Mouse (Mus musculus) liver, embryonic 13.5 days (tissue): ENCODE data around the gene Gabbr2. TPM values are rescaled to one million over a fixed set of nuclear protein-coding genes. Genes with fewer than 3 reads are reported as not detected.

Experiments used
- ATAC-seq: fragments of 200-750 bp; cut with Nextera tagmentation; 2 replicates; pipeline ENCODE4 v1.8.0; 2017; ENCODE audit warnings: low read depth, mild to moderate bottlenecking, moderate number of reproducible peaks, moderate library complexity
- DNase-seq: peaks from one replicate; pipeline ENCODE4 v3.0.0; 2022
- H3K27ac ChIP-seq: fragments of 300-500 bp; sonication (generic); 2 replicates; pipeline ENCODE4 v1.5.1; 2015; ENCODE audit warnings: moderate library complexity, mild to moderate bottlenecking, inconsistent platforms
- H3K27me3 ChIP-seq: fragments of 300-500 bp; sonication (generic); 2 replicates; pipeline ENCODE4 v1.6.1; 2015; ENCODE audit warnings: mild to moderate bottlenecking, inconsistent platforms
- H3K36me3 ChIP-seq: fragments of 300-500 bp; sonication (generic); 2 replicates; pipeline ENCODE4 v1.6.1; 2015; ENCODE audit warnings: mild to moderate bottlenecking, inconsistent platforms
- H3K4me1 ChIP-seq: fragments of 300-500 bp; sonication (generic); replicated peaks from 2 replicates; pipeline ENCODE4 v1.6.1; 2015; ENCODE audit warnings: inconsistent platforms
- H3K4me2 ChIP-seq: fragments of 300-500 bp; sonication (generic); 2 replicates; pipeline ENCODE4 v1.6.1; 2015; ENCODE audit warnings: inconsistent platforms, mild to moderate bottlenecking, moderate library complexity
- H3K4me3 ChIP-seq: fragments of 300-500 bp; sonication (generic); replicated peaks from 2 replicates; pipeline ENCODE4 v1.5.1; 2015; ENCODE audit warnings: mild to moderate bottlenecking, inconsistent platforms
- H3K9ac ChIP-seq: fragments of 300-500 bp; sonication (generic); 2 replicates; pipeline ENCODE4 v1.6.1; 2015; ENCODE audit warnings: mild to moderate bottlenecking, inconsistent platforms
- H3K9me3 ChIP-seq: fragments of 300-500 bp; sonication (generic); replicated peaks from 2 replicates; pipeline ENCODE4 v1.6.1; 2016; ENCODE audit warnings: inconsistent platforms
- WGBS: fragments of 180-500 bp; shearing (Covaris S2); methylation state at CpG from one replicate; pipeline ENCODE4 v1.1.7; 2015; ENCODE audit not compliant: insufficient replicate concordance; 5-methylcytosine and 5-hydroxymethylcytosine counted together
- polyA plus RNA-seq: library from polyadenylated mRNA; unstranded; fragments of >200 nt; fragmentation: Nextera tagmentation; extraction: Ambion mirVana; gene quantifications from 2 replicates; pipeline ENCODE4 v1.2.1, GENCODE M21; 2015

The Gabbr2 gene
- polyA plus RNA-seq, 1 experiment from 2014 or later: 0.09 TPM

DNA sequence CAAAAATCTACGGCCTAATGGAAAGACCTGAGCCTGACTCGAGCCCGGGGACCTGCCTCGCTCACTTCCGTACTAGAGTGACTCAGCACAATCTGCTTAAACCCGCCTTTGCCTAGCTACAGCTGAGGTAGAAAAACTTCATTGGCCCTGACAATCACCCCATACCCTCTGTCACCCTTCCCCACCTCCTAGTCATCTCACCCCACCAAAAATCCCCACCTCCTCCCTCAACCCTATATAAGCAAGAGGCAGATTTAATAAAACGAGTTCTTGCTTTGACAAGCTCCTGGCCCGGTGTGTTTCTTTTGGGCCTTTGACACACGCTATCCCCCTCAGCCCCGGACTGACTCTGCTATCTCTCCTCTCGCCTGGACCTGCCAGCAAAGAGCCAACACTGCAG is 323.1 kb downstream of the Gabbr2 start:
- Histone ChIP-seq H3K27ac (no peak overlapping the region), H3K36me3 (no peaks in the 10 kb centered on the region), H3K27me3 (no peaks in the 10 kb centered on the region), H3K4me3 (no peak overlapping the region), H3K9ac (no peak overlapping the region), H3K4me1 (peaks cover 20% of the 10 kb centered on the region), H3K4me2 (no peak overlapping the region), H3K9me3 (no peaks in the 10 kb centered on the region)
- 45% methylated on average over 11 of the region's 11 CpGs for WGBS
- ATAC-seq (no peak), DNase-seq (no peak)

DNA sequence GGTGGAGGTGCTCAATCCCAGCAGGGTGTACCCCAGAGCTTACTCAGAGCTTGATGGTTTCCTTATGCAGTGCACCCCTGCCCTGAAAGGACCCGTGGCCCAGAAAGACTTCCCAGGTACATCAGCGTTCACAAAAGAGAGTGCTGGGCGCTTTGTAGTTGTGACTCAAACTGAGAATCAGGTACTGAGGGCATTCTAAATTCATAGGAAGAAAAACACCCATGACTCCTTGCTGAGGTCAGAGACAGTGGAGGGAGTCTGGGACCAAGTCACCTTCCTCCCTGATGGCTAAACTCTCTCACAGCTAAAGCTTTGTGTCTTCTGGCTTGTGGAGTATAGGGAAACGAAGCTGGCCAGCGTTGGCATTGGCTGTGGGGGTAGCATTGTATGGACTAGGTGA is 325.3 kb downstream of the Gabbr2 start:
- Histone ChIP-seq H3K27me3 (no peaks in the 10 kb centered on the region), H3K4me3 (no peak overlapping the region), H3K36me3 (no peaks in the 10 kb centered on the region), H3K4me1 (peaks cover 23% of the 10 kb centered on the region), H3K4me2 (no peak overlapping the region), H3K27ac (no peak overlapping the region), H3K9ac (no peak overlapping the region), H3K9me3 (no peaks in the 10 kb centered on the region)
- DNase-seq (no peak), ATAC-seq (no peak)
- WGBS: 56% methylated on average over 5 of the region's 5 CpGs

DNA sequence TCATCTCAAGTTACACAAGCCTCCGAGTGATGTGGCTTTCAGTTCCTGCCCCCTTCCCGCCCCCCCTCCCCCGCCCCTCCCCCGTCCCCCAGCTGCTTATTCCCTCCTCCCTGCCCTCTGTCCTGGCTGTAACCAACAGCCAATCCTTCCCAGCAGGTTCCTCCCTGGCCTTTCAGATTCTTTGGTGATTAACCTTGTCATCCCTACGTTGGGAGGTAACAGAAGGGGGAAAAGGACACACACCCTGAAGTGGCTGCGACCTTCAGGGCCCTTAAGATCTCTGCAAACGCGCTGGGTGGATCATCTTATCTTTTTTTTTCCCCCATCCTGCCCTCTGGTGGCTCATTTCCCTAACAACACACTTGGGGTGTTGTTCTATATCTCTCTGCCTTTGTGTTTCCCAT is 326.3 kb downstream of the Gabbr2 start:
- DNase-seq (no peak), ATAC-seq (no peak)
- H3K9me3 ChIP-seq: no peaks in the 10 kb centered on the region
- H3K9ac ChIP-seq: no peak overlapping the region
- no peak overlapping the region; the same call in 1 of the 2 replicates for H3K4me2 ChIP-seq
- no peak overlapping the region for H3K27ac ChIP-seq
- no peaks in the 10 kb centered on the region for H3K27me3 ChIP-seq
- under 1% methylated on average over 8 of the region's 8 CpGs for WGBS
- no peaks in the 10 kb centered on the region for H3K36me3 ChIP-seq
- no peak overlapping the region for H3K4me3 ChIP-seq
- H3K4me1 ChIP-seq: peaks cover 23% of the 10 kb centered on the region

DNA sequence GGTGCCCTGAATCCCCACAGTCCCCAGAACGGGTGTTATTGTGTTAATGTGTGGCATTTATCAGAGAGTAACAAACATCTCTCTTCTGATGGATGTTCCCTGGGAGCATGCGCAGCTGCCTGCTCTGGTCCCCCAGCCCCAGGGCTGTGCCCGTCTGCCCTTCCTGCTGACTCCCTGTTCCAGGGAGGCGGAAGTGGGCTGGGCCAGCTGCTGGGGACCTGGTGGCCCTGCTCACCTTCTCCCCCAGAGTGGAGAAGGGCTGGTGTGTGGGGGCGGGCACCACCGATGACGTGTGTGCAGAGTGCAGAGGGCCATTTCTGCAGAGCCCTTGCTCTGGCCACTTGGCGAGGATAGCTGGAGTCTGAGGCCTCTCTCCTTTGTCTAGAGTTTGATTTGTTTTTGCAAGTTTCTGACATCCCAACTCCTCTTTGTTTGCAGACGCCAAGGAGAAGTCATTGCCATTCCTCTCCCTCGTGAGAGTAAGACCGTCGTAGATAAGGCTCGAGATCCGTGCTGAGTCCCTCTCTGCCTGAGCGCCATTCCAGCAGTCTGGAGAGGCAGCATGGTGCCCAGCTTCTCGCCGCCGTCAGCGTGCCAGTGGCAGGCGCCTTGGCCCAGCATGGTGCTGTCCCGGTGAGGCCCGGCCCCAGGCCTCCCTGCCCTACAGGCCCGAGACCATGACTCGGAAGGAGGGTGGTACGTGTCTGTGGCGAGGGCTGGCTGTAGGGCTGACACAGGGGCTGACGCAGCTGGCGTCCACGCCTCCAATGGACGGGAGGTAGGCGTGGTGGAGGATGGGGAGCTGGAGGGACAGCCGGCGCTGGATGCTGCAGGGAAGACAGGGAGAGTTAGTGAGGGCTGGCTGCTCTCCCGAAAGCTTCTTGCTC is 327.3 kb downstream of the Gabbr2 start:
- H3K4me2 ChIP-seq: peak overlapping the region; percentile 72
- H3K36me3 ChIP-seq: no peaks in the 10 kb centered on the region
- peak; percentile 29 for DNase-seq
- H3K9ac ChIP-seq: peak overlapping the region; percentile 68
- peak overlapping the region; percentile 49 for H3K4me3 ChIP-seq
- peaks cover 23% of the 10 kb centered on the region for H3K4me1 ChIP-seq
- WGBS: 8% methylated on average over 34 of the region's 34 CpGs
- H3K27ac ChIP-seq: peak overlapping the region; percentile 29; the same call in 1 of the 2 replicates
- H3K27me3 ChIP-seq: no peaks in the 10 kb centered on the region
- H3K9me3 ChIP-seq: no peaks in the 10 kb centered on the region
- ATAC-seq: peak; percentile 78

DNA sequence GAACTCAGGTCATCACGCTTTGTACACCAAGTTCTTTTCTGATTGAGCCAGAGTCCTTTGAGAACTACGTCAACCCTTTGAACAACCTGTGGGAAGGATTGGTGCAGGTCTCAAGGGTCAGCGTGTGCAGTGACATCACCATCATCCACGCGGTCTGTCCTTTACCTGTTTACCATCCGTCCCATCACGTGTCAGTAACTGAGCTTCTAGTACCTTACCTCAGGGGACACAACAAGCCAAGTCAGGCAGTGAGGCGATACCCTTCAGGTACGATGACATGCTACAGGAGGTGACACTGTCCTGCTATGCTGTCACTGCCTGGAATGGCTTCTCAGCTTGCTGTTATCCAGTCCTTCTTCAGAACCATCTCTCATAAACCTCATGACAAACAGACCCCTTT is 330.2 kb downstream of the Gabbr2 start:
- H3K36me3 ChIP-seq: no peaks in the 10 kb centered on the region
- peaks cover 23% of the 10 kb centered on the region for H3K4me1 ChIP-seq
- H3K27ac ChIP-seq: no peak overlapping the region
- no peak overlapping the region for H3K4me3 ChIP-seq
- no peak for DNase-seq
- no peak overlapping the region for H3K4me2 ChIP-seq
- WGBS: 61% methylated on average over 9 of the region's 9 CpGs
- no peaks in the 10 kb centered on the region for H3K27me3 ChIP-seq
- H3K9ac ChIP-seq: no peak overlapping the region
- H3K9me3 ChIP-seq: no peaks in the 10 kb centered on the region
- no peak for ATAC-seq

DNA sequence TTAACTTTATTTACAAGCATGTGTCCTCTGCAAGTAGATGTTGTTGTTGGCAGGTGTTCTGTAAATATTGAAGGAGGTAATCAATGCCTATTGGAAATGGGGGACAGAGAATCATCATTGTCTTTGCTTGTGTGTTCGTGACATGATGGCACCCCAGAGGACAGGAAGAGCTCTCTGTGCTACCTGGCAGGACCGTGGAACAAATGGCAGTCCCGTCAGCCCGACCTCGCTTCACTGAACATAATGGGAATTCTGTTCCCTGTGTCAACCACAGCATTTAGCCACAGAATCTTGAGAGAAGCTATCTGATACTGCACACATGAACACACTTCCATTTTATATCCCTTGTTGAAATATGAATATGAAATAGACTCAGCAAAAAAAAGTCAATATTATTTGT is 332.7 kb downstream of the Gabbr2 start:
- Histone ChIP-seq H3K27ac (no peak overlapping the region), H3K36me3 (no peaks in the 10 kb centered on the region), H3K27me3 (peaks cover 7% of the 10 kb centered on the region), H3K4me3 (no peak overlapping the region), H3K4me2 (no peak overlapping the region), H3K4me1 (peaks cover 5% of the 10 kb centered on the region), H3K9ac (no peak overlapping the region), H3K9me3 (no peaks in the 10 kb centered on the region)
- 59% methylated on average over 5 of the region's 5 CpGs for WGBS
- ATAC-seq: no peak
- no peak for DNase-seq

DNA sequence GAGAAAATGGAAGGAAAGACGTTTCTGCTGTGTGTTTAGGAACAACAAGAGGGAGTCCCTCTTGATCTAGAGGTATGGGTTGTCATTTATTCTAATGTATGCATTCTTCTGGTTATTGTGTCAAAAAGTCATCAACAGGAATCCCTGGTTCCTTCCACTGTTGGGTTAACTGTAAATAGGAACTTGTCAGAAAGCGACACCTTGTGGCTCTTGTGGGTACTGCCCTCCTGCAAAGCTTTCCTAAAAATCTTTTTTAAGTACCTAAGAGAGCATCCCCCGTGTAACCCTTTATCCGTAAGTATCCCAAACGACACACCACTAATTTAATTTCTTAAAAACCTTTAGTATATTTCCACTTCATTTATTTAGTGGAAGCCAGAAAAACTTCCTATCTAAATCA is 334.6 kb downstream of the Gabbr2 start:
- Histone ChIP-seq H3K4me3 (no peak overlapping the region), H3K36me3 (no peaks in the 10 kb centered on the region), H3K27me3 (peaks cover 16% of the 10 kb centered on the region), H3K4me2 (no peak overlapping the region), H3K27ac (no peak overlapping the region), H3K9ac (no peak overlapping the region), H3K4me1 (no peaks in the 10 kb centered on the region), H3K9me3 (no peaks in the 10 kb centered on the region)
- peak; percentile 39 for DNase-seq
- 10% methylated on average over 5 of the region's 5 CpGs for WGBS
- no peak for ATAC-seq

DNA sequence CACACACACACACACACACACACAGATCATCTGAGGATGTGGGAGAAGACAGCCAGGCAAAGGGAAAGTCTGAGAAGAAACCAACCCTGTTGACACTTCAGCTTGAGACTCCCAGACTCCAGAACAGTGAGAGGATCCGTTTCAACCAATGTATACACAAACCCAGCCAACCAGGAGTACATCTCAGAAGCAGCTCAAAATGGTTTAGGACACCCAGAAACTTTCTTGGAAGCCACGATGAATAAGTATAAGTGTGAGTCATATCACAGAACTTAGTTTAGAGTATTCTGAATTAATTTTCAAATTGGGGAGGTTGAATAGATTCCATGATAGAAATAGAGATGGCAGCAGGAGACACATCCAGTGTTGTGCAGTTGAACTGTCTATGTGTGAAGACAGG is 335.7 kb downstream of the Gabbr2 start:
- no peak for DNase-seq
- H3K9me3 ChIP-seq: no peaks in the 10 kb centered on the region
- WGBS: 53% methylated on average over 2 of the region's 2 CpGs
- no peak overlapping the region for H3K27ac ChIP-seq
- H3K27me3 ChIP-seq: peaks cover 28% of the 10 kb centered on the region
- no peaks in the 10 kb centered on the region for H3K36me3 ChIP-seq
- no peak overlapping the region for H3K4me3 ChIP-seq
- no peak for ATAC-seq
- no peak overlapping the region for H3K4me2 ChIP-seq
- no peak overlapping the region for H3K9ac ChIP-seq
- H3K4me1 ChIP-seq: peaks cover 2% of the 10 kb centered on the region; the same call in 1 of the 2 replicates

DNA sequence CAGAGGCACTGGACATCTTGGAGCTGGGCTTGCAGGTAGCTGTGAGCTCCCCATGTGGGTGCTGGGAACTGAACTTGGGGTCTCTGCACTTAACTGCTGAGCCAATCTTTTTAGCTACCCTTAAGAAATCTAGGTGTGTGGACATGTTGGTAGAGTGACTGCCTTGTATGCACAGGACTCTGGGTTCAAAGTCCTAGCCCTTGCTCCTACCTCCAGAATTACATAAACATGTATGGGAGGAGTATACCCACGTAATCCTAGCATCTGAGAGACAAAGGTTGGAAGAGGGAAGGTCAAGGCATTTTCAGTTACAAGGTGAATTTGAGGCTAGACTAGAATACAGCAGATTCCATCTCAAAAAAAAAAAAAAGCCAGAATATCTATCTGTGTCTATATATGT is 336.4 kb downstream of the Gabbr2 start:
- Histone ChIP-seq H3K36me3 (no peaks in the 10 kb centered on the region), H3K27ac (no peak overlapping the region), H3K4me3 (no peak overlapping the region), H3K4me2 (no peak overlapping the region), H3K4me1 (peaks cover 7% of the 10 kb centered on the region; the same call in 1 of the 2 replicates), H3K27me3 (peaks cover 32% of the 10 kb centered on the region), H3K9ac (no peak overlapping the region), H3K9me3 (no peaks in the 10 kb centered on the region)
- DNase-seq (no peak), ATAC-seq (no peak)
- WGBS: 50% methylated on average over 1 of the region's 1 CpGs

DNA sequence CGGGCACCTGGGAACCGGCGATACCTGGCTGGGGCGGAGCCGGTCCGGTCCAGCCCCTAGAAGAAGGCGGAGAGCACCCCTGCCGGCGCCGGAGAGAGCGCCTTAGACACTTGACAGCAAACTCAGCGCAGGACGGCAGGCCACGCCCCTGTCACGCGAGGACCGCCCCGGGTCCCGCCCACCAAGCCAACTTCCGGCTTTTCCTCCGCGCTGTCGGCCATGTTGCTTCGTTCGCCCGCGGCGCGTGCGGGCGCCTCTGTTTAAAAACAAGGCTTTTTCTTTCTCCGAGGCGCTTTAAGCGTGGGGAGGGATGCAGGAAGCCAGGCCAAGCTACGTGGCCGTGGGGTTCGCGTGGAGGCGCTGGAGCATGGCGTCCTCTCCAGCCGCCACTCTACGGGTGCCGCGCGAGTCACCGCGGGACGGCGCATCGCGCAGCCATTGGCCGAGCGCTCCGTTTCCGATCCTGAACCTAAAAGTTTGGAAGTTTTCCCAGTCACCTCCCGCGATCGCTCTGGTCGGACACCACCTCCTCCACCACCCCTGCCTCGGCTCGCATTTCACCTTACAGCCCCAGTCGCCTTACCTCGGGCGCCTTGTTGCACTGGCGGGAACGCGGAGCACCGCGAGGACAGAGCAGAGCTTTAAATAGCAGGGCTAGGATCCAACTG is 341.5 kb downstream of the Gabbr2 start, which contains the start of gene Tbc1d2:
TSS of gene Tbc1d2 (minus strand) at position 124 of the 668 bp plus-strand sequence.
- H3K4me3 ChIP-seq: peak within 1 kb of the TSS; percentile 68
- H3K9ac ChIP-seq: peak within 1 kb of the TSS; percentile 69
- DNase-seq (peak; percentile 90), ATAC-seq (peak; percentile 96)
- peaks cover 53% of the 10 kb centered on the region for H3K27me3 ChIP-seq
- no peaks in the 10 kb centered on the region for H3K9me3 ChIP-seq
- no peaks in the 10 kb centered on the region for H3K36me3 ChIP-seq
- under 1% methylated on average over 69 of the region's 69 CpGs for WGBS
- peaks cover 17% of the 10 kb centered on the region for H3K4me1 ChIP-seq
- peak within 1 kb of the TSS; percentile 95 for H3K4me2 ChIP-seq
- H3K27ac ChIP-seq: peak within 1 kb of the TSS; percentile 58

DNA sequence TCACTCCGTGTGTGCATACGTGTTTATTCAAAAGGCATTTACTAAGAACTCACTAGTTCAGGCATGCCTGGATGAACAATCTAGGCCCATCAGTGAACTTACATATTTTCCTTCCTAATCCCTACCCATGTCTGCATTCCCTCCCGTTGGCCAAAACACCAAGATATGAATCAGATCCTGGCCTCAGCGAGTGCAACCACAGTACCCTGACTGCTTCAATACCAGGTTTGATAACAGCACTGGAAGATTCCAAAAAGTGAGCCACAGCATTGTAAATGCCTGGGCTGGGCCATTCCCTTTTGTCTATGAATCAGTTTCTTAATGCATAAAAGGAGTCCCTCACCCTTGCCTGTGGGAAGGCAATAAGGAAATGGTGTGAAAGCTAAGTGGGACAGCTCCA is 342.5 kb downstream of the Gabbr2 start:
- ATAC-seq (no peak), DNase-seq (no peak)
- H3K9me3 ChIP-seq: no peaks in the 10 kb centered on the region
- H3K27me3 ChIP-seq: peaks cover 48% of the 10 kb centered on the region
- H3K4me1 ChIP-seq: peaks cover 17% of the 10 kb centered on the region
- WGBS: 40% methylated on average over 4 of the region's 4 CpGs
- H3K36me3 ChIP-seq: no peaks in the 10 kb centered on the region
- no peak overlapping the region for H3K27ac ChIP-seq
- H3K4me3 ChIP-seq: peak overlapping the region; percentile 68
- H3K4me2 ChIP-seq: peak overlapping the region; percentile 95
- peak overlapping the region; percentile 69; the same call in 1 of the 2 replicates for H3K9ac ChIP-seq
